Mouse (Mus musculus) neural tube, embryonic 15.5 days (tissue): ENCODE results near the gene Serpina11. TPM values are rescaled to one million over a fixed set of nuclear protein-coding genes. Genes with fewer than 3 reads are reported as not detected.
"Not testable (repeated sequence)": the region's sequence is repeated elsewhere in the genome, so short reads cannot be mapped to it uniquely, and the experiment has no call there.

Experiments used
- ATAC-seq: fragments of 200-750 bp; cut with Nextera tagmentation; 2 replicates; pipeline ENCODE4 v1.8.0; 2017; ENCODE audit warnings: mild to moderate bottlenecking, moderate TSS enrichment, moderate library complexity; ENCODE audit not compliant: low FRiP score
- H3K27ac ChIP-seq: fragments of 300-500 bp; sonication (generic); replicated peaks from 2 replicates; pipeline ENCODE4 v1.5.1; 2015; ENCODE audit warnings: mild to moderate bottlenecking, inconsistent platforms
- H3K27me3 ChIP-seq: fragments of 300-500 bp; sonication (generic); replicated peaks from 2 replicates; pipeline ENCODE4 v1.6.1; 2015; ENCODE audit warnings: inconsistent platforms
- H3K36me3 ChIP-seq: fragments of 300-500 bp; sonication (generic); 2 replicates; pipeline ENCODE4 v1.6.1; 2015; ENCODE audit warnings: inconsistent platforms
- H3K4me1 ChIP-seq: fragments of 300-500 bp; sonication (generic); 2 replicates; pipeline ENCODE4 v1.6.1; 2015; ENCODE audit warnings: inconsistent platforms
- H3K4me2 ChIP-seq: fragments of 300-500 bp; sonication (generic); 2 replicates; pipeline ENCODE4 v1.6.1; 2015; ENCODE audit warnings: inconsistent platforms, mild to moderate bottlenecking, moderate library complexity
- H3K4me3 ChIP-seq: fragments of 300-500 bp; sonication (generic); replicated peaks from 2 replicates; pipeline ENCODE4 v1.5.1; 2015; ENCODE audit warnings: mild to moderate bottlenecking, inconsistent platforms
- H3K9ac ChIP-seq: fragments of 300-500 bp; sonication (generic); replicated peaks from 2 replicates; pipeline ENCODE4 v1.6.1; 2015; ENCODE audit warnings: mild to moderate bottlenecking, inconsistent platforms
- H3K9me3 ChIP-seq: fragments of 300-500 bp; sonication (generic); replicated peaks from 2 replicates; pipeline ENCODE4 v1.6.1; 2016; ENCODE audit warnings: inconsistent platforms
- WGBS: fragments of 180-500 bp; shearing (Covaris S2); methylation state at CpG from one replicate; pipeline ENCODE4 v1.1.7; 2015; ENCODE audit warnings: mixed read lengths; 5-methylcytosine and 5-hydroxymethylcytosine counted together
- polyA plus RNA-seq: library from polyadenylated mRNA; unstranded; fragments of >200 nt; fragmentation: Nextera tagmentation; extraction: Ambion mirVana; gene quantifications from 2 replicates; pipeline ENCODE4 v1.2.1, GENCODE M21; 2015

The Serpina11 gene
- polyA plus RNA-seq, 1 experiment from 2014 or later, result not detected

DNA sequence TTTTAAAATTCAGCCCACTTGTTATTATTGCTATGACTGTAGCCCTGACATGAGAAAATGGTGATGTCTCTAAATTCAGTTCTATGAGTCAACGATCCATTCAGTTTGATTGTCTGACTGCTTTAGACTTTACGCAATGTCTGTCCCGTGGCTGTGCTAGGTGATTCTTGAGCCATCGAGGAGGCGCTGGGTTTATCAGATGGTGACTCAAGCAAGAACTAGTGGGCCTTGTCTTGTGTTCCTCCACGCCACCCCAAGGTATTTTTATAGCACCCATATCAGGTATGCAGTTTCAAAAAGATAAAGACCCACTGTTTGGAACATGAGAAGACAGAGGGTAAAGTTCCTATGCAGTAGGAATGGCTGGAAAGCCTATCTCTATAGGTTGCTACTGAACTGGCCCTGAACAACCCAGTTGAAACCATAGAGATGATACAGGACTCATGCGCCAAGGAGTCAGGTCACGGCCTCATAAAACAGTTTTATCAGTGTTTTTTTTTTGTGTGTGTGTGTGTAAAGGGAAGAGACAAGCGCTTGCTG lies 20.1 kb downstream of the Serpina11 start:
- Histone ChIP-seq H3K4me3 (no peak overlapping the region), H3K27me3 (no peaks in the 10 kb centered on the region), H3K9ac (no peak overlapping the region), H3K27ac (no peak overlapping the region), H3K36me3 (no peaks in the 10 kb centered on the region), H3K9me3 (no peaks in the 10 kb centered on the region), H3K4me2 (no peak overlapping the region), H3K4me1 (no peaks in the 10 kb centered on the region)
- whole genome bisulfite sequencing, result 94% methylated on average over 9 of the region's 9 CpGs
- no peak for ATAC-seq

DNA sequence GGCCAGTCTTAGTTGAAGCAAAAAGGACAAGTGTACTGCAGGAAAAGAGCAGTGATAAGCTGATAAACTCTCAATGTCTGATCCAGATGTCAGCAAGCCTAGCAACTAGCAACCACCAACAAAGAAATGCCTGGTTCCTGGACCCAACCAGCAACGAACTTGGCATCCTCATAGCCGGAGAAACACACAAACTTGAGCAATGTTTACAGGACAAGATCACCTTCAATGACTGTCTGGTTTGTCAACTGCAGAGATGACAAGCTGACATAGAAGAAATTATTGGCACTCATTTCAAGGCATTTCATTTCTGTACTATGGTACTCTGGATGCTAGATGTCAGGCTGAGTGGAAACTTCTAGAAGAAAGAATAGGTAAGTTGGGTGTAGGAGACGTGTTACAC lies 23.0 kb downstream of the Serpina11 start:
- WGBS, result 69% methylated on average over 3 of the region's 3 CpGs
- Histone ChIP-seq H3K27ac (no peak overlapping the region), H3K9me3 (no peaks in the 10 kb centered on the region), H3K4me1 (no peaks in the 10 kb centered on the region), H3K36me3 (no peaks in the 10 kb centered on the region), H3K4me2 (no peak overlapping the region), H3K9ac (no peak overlapping the region), H3K27me3 (no peaks in the 10 kb centered on the region), H3K4me3 (no peak overlapping the region)
- no peak for ATAC-seq

DNA sequence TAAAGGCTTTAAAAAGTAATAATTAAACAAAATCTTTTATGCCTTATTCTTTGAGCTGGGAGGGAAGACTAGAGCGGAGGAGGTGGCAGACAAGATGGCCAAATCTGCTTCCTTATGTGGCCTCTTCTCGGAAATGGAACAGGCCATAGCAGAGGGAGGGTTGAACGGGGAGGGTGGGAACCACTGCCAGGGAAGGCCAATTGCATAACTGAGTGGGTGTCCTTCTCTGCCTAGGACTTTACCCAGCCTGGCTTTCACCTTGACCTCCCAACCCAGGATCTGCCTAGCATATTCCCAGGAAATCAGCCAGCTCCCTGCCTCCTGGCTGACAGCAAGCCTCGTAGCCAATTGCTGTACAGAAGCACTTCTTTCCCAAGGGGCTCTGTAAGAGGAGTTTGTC lies 26.5 kb downstream of the Serpina11 start:
- no peak for ATAC-seq
- Histone ChIP-seq H3K27me3 (no peaks in the 10 kb centered on the region), H3K4me1 (no peaks in the 10 kb centered on the region), H3K36me3 (no peaks in the 10 kb centered on the region), H3K4me3 (no peak overlapping the region), H3K9me3 (no peaks in the 10 kb centered on the region), H3K9ac (no peak overlapping the region), H3K4me2 (no peak overlapping the region), H3K27ac (no peak overlapping the region)
- 87% methylated on average over 4 of the region's 4 CpGs for WGBS

DNA sequence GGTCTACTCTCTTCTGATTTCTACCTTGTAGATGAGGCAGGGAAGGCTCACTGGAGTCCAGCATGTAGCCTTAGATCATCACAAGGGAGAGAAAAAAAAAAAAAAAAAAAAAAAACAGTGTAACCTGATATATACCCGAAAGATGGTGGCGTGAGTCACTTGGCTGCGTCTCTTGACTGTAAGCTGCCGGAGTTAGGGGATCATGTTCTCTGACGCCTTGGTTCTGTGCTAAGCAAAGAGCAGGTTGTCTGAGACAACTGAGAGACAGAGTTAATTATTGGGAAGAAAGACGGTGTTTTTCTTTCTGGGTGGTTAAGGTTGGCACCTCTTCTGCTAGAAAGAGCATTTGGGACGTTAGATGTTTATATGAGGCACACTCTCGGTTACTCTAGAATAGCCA lies 26.9 kb downstream of the Serpina11 start:
- Histone ChIP-seq H3K9me3 (no peaks in the 10 kb centered on the region), H3K4me3 (no peak overlapping the region), H3K27ac (no peak overlapping the region), H3K9ac (no peak overlapping the region), H3K4me1 (no peaks in the 10 kb centered on the region), H3K36me3 (no peaks in the 10 kb centered on the region), H3K4me2 (no peak overlapping the region), H3K27me3 (no peaks in the 10 kb centered on the region)
- no peak for ATAC-seq
- 90% methylated on average over 8 of the region's 8 CpGs for WGBS

DNA sequence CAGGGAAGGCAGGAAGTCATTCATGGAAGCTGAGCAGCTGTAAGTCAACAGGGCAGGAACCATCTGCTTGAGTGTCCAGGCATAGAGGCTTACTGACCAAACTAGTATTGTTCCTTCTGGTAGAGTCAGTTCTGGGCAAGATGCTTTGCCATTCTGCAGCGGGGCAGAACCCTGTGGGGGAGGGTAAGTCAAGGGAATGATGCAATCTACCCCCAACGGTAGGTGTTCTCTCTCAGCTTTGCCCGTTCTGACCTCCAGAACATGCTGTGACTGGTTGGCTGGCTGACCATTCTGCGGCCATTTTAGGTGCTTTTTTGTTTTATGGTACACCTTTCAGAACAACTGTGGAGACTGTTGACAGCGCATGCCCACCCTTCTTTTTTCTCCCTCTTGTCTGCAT lies 27.4 kb downstream of the Serpina11 start:
- Histone ChIP-seq H3K27ac (no peak overlapping the region), H3K9ac (no peak overlapping the region), H3K4me3 (no peak overlapping the region), H3K4me2 (no peak overlapping the region), H3K4me1 (no peaks in the 10 kb centered on the region), H3K9me3 (no peaks in the 10 kb centered on the region), H3K36me3 (no peaks in the 10 kb centered on the region), H3K27me3 (no peaks in the 10 kb centered on the region)
- no peak for ATAC-seq
- WGBS, result 89% methylated on average over 5 of the region's 5 CpGs

DNA sequence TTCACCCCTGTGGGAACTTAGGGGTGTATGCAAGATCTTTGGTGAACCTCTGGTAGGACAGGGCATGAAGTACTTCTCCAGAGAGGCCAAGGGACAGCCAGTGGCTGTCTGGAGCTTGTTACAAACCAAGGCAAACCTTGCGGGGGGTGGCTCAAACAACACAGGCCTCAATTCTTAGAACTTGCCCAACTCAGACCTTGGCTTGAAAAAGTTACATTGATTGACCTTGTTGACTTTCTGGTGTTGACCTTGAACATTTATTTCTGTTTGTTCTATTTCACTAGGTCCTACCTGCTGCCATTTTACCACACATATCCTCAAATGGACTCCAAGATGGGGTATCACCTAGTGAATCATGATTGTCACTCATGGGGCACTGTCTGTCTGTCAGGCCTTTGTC lies 28.0 kb downstream of the Serpina11 start:
- no peak overlapping the region for H3K27ac ChIP-seq
- no peak overlapping the region for H3K9ac ChIP-seq
- H3K4me2 ChIP-seq, result no peak overlapping the region
- H3K4me1 ChIP-seq, result no peaks in the 10 kb centered on the region
- H3K4me3 ChIP-seq, result no peak overlapping the region
- H3K27me3 ChIP-seq, result no peaks in the 10 kb centered on the region
- ATAC-seq, result no peak
- H3K36me3 ChIP-seq, result no peaks in the 10 kb centered on the region
- H3K9me3 ChIP-seq, result no peaks in the 10 kb centered on the region
- WGBS, result 96% methylated on average over 1 of the region's 1 CpGs

DNA sequence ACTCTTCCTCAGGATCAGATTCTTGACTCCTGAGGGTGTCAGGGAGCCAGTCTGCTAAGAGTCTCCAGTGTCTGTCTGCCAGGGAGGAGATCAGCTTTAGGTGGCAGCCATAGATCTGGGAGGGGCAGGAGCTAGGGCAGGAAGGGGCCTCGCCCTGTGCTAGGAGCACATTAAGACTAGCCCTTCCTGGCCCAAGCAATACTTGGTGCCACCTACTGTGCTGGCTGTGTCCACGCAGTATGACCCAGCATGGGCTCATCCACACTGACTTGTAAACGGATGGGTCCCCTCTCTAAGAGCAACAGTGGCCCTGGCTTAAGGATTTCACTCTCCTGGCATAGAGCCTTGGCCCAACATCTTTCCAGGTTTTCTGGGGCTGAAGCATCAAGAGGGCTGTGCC lies 31.0 kb downstream of the Serpina11 start, which contains the start of gene Serpina1e:
Gene Serpina1e, minus strand, starts transcription at position 178 of the 400 bp plus-strand sequence.
- H3K4me2 ChIP-seq, result no peak within 1 kb of the TSS
- H3K4me1 ChIP-seq, result no peaks in the 10 kb centered on the region
- no peak for ATAC-seq
- H3K27me3 ChIP-seq, result no peaks in the 10 kb centered on the region
- no peak within 1 kb of the TSS for H3K4me3 ChIP-seq
- 75% methylated on average over 3 of the region's 3 CpGs for WGBS
- H3K9ac ChIP-seq, result no peak within 1 kb of the TSS
- no peaks in the 10 kb centered on the region for H3K36me3 ChIP-seq
- no peaks in the 10 kb centered on the region for H3K9me3 ChIP-seq
- H3K27ac ChIP-seq, result no peak within 1 kb of the TSS

DNA sequence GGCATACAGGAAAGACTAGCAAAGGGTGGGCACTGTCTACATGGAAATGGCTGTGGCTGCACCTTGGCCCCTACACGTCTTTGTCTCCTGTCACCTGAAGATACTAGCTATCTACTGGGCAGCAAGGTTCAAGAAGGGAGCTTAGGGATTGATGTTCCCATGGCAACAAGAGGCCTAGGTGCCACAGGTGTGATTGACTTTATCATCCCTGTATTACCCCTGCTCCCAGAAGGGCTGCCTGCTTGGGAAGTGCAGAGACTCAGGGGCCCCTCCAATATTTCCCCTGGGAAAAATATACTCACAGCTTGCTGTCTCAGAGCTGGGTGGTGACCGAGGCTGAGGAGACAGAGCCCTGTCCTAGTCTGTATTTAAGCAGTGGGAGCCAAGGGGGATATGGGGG lies 33.2 kb downstream of the Serpina11 start:
- H3K27ac ChIP-seq, H3K36me3 ChIP-seq, H3K9ac ChIP-seq, ATAC-seq, H3K27me3 ChIP-seq, H3K9me3 ChIP-seq, H3K4me1 ChIP-seq, H3K4me2 ChIP-seq, H3K4me3 ChIP-seq: not testable (repeated sequence)
- WGBS, result 98% methylated on average over 2 of the region's 2 CpGs

DNA sequence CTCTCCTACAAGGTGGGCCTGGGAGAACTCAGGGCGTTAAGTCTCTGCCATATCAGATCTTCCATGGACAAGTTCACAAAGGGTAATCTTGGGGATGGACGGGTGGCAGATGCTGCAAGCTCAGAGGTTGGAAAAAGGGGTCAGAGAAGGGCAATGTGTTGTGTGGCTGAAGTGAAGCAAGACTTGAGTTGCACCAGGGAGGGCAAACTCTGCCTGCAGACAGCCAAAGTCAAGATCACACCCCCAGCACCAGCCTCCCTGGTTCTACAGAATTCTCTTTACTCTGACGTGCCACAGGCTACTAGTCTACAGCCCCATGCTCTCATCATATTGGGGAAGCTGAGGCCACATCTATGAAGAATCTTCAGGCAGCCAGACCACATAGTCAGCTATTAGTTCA lies 36.8 kb downstream of the Serpina11 start:
- WGBS, result 84% methylated on average over 3 of the region's 3 CpGs
- H3K4me2 ChIP-seq, H3K27me3 ChIP-seq, H3K4me3 ChIP-seq, H3K27ac ChIP-seq, H3K9ac ChIP-seq, H3K36me3 ChIP-seq, H3K4me1 ChIP-seq, ATAC-seq, H3K9me3 ChIP-seq: not testable (repeated sequence)

DNA sequence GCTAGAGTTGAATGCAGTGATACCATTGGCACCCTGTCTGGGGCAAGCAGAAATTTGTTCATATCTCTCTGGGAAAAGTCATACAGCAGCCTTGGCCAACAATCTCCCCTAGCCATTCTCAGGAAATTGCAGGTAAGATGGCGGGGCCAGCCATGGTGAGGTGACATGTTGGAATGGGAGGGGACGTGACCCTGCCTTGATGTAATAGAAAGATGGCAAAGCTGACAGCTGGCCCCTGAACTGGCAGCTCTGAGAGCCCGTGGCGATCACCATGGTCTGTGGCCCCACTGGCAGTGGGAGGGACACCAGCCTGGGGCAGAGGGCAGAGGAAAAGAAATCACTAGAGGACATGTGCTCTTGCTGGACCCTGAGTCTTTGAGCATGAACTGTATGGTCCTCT lies 43.5 kb downstream of the Serpina11 start:
- WGBS, result 91% methylated on average over 4 of the region's 4 CpGs
- no peaks in the 10 kb centered on the region for H3K36me3 ChIP-seq
- no peaks in the 10 kb centered on the region for H3K9me3 ChIP-seq
- H3K4me2 ChIP-seq, result no peak overlapping the region
- no peak for ATAC-seq
- H3K27me3 ChIP-seq, result no peaks in the 10 kb centered on the region
- H3K4me3 ChIP-seq, result no peak overlapping the region
- H3K9ac ChIP-seq, result no peak overlapping the region
- H3K27ac ChIP-seq, result no peak overlapping the region
- no peaks in the 10 kb centered on the region for H3K4me1 ChIP-seq

Other genes with a start within 250 kb of the Serpina11 start
- gene Serpina1d, start 216.4 kb downstream of the Serpina11 start, polyA plus RNA-seq, result 0.15 and 0.68 TPM in 2 replicates
- 0.45 and 7.4 TPM in 2 replicates for gene Serpina1b, start 159.6 kb downstream of the Serpina11 start, polyA plus RNA-seq
- gene Serpina1a, start 126.4 kb downstream of the Serpina11 start, polyA plus RNA-seq, result 0.13 and 3.6 TPM in 2 replicates
- gene Serpina1c, start 85.1 kb downstream of the Serpina11 start, polyA plus RNA-seq, result 0.13 and 2.2 TPM in 2 replicates
- gene Serpina1e, start 31.0 kb downstream of the Serpina11 start, polyA plus RNA-seq, result 0.24 and 0.32 TPM in 2 replicates
- gene Serpina9, start 23.8 kb upstream of the Serpina11 start, polyA plus RNA-seq, result 0.73 TPM in 1 of 2 replicates, not detected in the other
- not detected in 2 replicates for gene Serpina12, start 54.5 kb upstream of the Serpina11 start, polyA plus RNA-seq
- not detected in 2 replicates for gene Serpina5, start 111.2 kb upstream of the Serpina11 start, polyA plus RNA-seq
- gene Serpina3a, start 122.8 kb upstream of the Serpina11 start, polyA plus RNA-seq, result not detected in 2 replicates
- not detected in 2 replicates for gene Serpina3b, start 138.0 kb upstream of the Serpina11 start, polyA plus RNA-seq
- not detected in 2 replicates for gene Serpina3c, start 163.9 kb upstream of the Serpina11 start, polyA plus RNA-seq
- 0.10 and 0.40 TPM in 2 replicates for gene Serpina3f, start 224.6 kb upstream of the Serpina11 start, polyA plus RNA-seq
- gene Serpina3g, start 246.3 kb upstream of the Serpina11 start, polyA plus RNA-seq, result 3.8 and 17.8 TPM in 2 replicates